Comparison of ENCODE assay signal across 22 mouse cellular contexts in genomic region chr5:48349309-48349708, GRCm38 (mm10). TPM values are rescaled to one million over a fixed set of nuclear protein-coding genes. Genes with fewer than 3 reads are reported as not detected.
DNase-seq lines count a peak whose midpoint lies in the region; ATAC-seq and TF ChIP-seq lines count a peak whose summit lies in the region.
"Had no signal": no experiment of that assay in that cellular context is flagged by ENCODE, and none has a peak within 500 bp of the region (broad histone marks: within the 10 kb centered on the region; RNA-seq: fewer than 3 reads in every experiment).

No protein-coding gene starts in this region.

- H3K4me3 ChIP-seq in cerebellum, adult 2 months (replicated peaks; ENCODE audit: insufficient read depth, low read depth, low read length), result no peak overlapping the region
- H3K4me3 ChIP-seq: embryonic facial prominence, embryonic 15.5 days; erythroblast, embryonic 14.5 days; forebrain, embryonic 10.5 days; heart, adult 2 months; heart, embryonic 15.5 days; hindbrain, embryonic 10.5 days; intestine, embryonic 15.5 days had no signal

- no peak overlapping the region for H3K27ac ChIP-seq in cerebellum, adult 2 months (ENCODE audit: insufficient read depth, low read length)
- H3K27ac ChIP-seq: embryonic facial prominence, embryonic 15.5 days; forebrain, embryonic 10.5 days; heart, adult 2 months; heart, embryonic 15.5 days; hindbrain, embryonic 10.5 days; hindbrain, embryonic 14.5 days; intestine, embryonic 15.5 days had no signal

- ATAC-seq in activated CD4-positive, CD25-positive, alpha-beta regulatory T cell, adult 4 months, result peak; percentile 46
- peak; percentile 72 for ATAC-seq in megakaryocyte progenitor cell, adult 5-6 weeks (replicated peaks; ENCODE audit: poor library complexity)
- ATAC-seq: forebrain, embryonic 14.5 days; intestine, embryonic 15.5 days had no signal

- no peak for TF ChIP-seq CTCF in cerebellum, adult 2 months (IDR thresholded peaks at IDR 0.05; ENCODE audit: borderline replicate concordance, insufficient read depth, low read depth, low read length)

- 89% methylated on average over 1 of the region's 1 CpGs for WGBS in cerebellum, adult 2 months

- H3K27me3 ChIP-seq in cerebellum, adult 2 months (ENCODE audit: control insufficient read depth, insufficient read depth, low read length), result no peaks in the 10 kb centered on the region; the same call in 1 of the 2 replicates
- H3K27me3 ChIP-seq: embryonic facial prominence, embryonic 15.5 days; heart, embryonic 15.5 days; intestine, embryonic 15.5 days had no signal

- no peak for TF ChIP-seq POLR2A in cerebellum, adult 2 months (IDR thresholded peaks at IDR 0.05; ENCODE audit: borderline replicate concordance, insufficient read depth, low read length)

- no peaks in the 10 kb centered on the region for H3K4me1 ChIP-seq in cerebellum, adult 2 months (ENCODE audit: control insufficient read depth, insufficient read depth, low read length)
- H3K4me1 ChIP-seq: embryonic facial prominence, embryonic 15.5 days; forebrain, embryonic 10.5 days; heart, embryonic 15.5 days; hindbrain, embryonic 10.5 days; intestine, embryonic 15.5 days had no signal

- DNase-seq in 416B (ENCODE audit: low read depth), result peak; percentile 16
- DNase-seq in B cell, adult 2 months, result peak; percentile 12 to 28
- DNase-seq in kidney, postnatal 10 days, result no peak
- DNase-seq in cerebellum, adult 2 months, result no peak
- no peak for DNase-seq in kidney, adult 9 months
- DNase-seq: adrenal gland, postnatal 14 days; cerebellum, adult 11-12 months; cerebellum, adult 9-11 months; embryo, embryonic 11 days; gastrocnemius, postnatal 10 days; heart, adult 2 months; heart, postnatal 14 days had no signal

RNA-seq across cellular contexts. Expression of gene 5730480H06Rik, which starts 21.6 kb away (rescaled TPM):
- polyA plus RNA-seq in activated CD4-positive, CD25-positive, alpha-beta regulatory T cell, adult 4 months (2017; shearing (Covaris generic)), result 10 to 100 TPM; 11.6 to 12.5 TPM
- total RNA-seq in megakaryocyte progenitor cell, adult 5-6 weeks (2015), result 31.1 and 32.2 TPM in 2 replicates
- total RNA-seq in megakaryocyte progenitor cell, adult 5-6 weeks (2017), result 10.1 and 12.6 TPM in 2 replicates
- polyA plus RNA-seq in cerebellum, adult 2 months (2012; rRNA removed), result 10.1 and 10.4 TPM in 2 replicates

Comparison
In these comparisons a context has a peak if more than half of its experiments do, and no peak if none do; other contexts are left out.
1. DNase-seq: peak in 416B (single experiment) and B cell, adult 2 months (2 of 2); none in kidney, postnatal 10 days (single experiment), cerebellum, adult 2 months (0 of 2) and kidney, adult 9 months (single experiment).